9 mouse cellular contexts compared by ENCODE assay signal in genomic region chr10:50897530-50898471, GRCm38 (mm10). TPM values are rescaled to one million over a fixed set of nuclear protein-coding genes. Genes with fewer than 3 reads are reported as not detected.
DNase-seq lines count a peak whose midpoint lies in the region; ATAC-seq and TF ChIP-seq lines count a peak whose summit lies in the region.
"Had no signal": no experiment of that assay in that cellular context is flagged by ENCODE, and none has a peak within 500 bp of the region (broad histone marks: within the 10 kb centered on the region; RNA-seq: fewer than 3 reads in every experiment).

No protein-coding gene starts in this region.

- no peaks in the 10 kb centered on the region for H3K36me3 ChIP-seq in hindbrain, embryonic 14.5 days (replicated peaks; ENCODE audit: control insufficient read depth, insufficient read depth)
- H3K36me3 ChIP-seq in hindbrain, embryonic 13.5 days, result no peaks in the 10 kb centered on the region
- H3K36me3 ChIP-seq in CH12.LX (replicated peaks in 1 of 2; ENCODE audit: control insufficient read depth in 1 of 2, insufficient read depth in 1 of 2, low read length in 1 of 2), result no peaks in the 10 kb centered on the region
- H3K36me3 ChIP-seq in forebrain, embryonic 12.5 days (replicated peaks), result no peaks in the 10 kb centered on the region
- no peaks in the 10 kb centered on the region for H3K36me3 ChIP-seq in limb, embryonic 14.5 days (ENCODE audit: control insufficient read depth, insufficient read depth, low read length)

- in situ Hi-C loops in CH12.LX (cut with MboI; ENCODE audit: low pct_ligation_motif_present, low pct_unique_long_range_greater_than_20kb, low sequenced_read_pairs), result loop anchor here (25.0 kb wide), 2 partner anchors 390 to 514 kb away; no protein-coding TSS in a partner anchor

- H3K4me1 ChIP-seq in hindbrain, embryonic 14.5 days (replicated peaks; ENCODE audit: control insufficient read depth, insufficient read depth, low read length), result peaks cover 10% of the 10 kb centered on the region; the same call in 1 of the 2 replicates
- H3K4me1 ChIP-seq in hindbrain, embryonic 13.5 days (replicated peaks), result peaks cover 19% of the 10 kb centered on the region
- H3K4me1 ChIP-seq in CH12.LX (ENCODE audit: control insufficient read depth in 1 of 2, insufficient read depth in 2 of 2), result no peaks in the 10 kb centered on the region
- peaks cover 26% of the 10 kb centered on the region for H3K4me1 ChIP-seq in forebrain, embryonic 12.5 days
- H3K4me1 ChIP-seq in limb, embryonic 14.5 days (ENCODE audit: control insufficient read depth, insufficient read depth, low read length), result peaks cover 4% of the 10 kb centered on the region; the same call in 1 of the 2 replicates

- no peak overlapping the region for H3K27ac ChIP-seq in hindbrain, embryonic 14.5 days
- H3K27ac ChIP-seq in hindbrain, embryonic 13.5 days, result no peak overlapping the region
- H3K27ac ChIP-seq in CH12.LX (ENCODE audit: insufficient read depth, low read depth), result no peak overlapping the region
- no peak overlapping the region; the same call in 1 of the 2 replicates for H3K27ac ChIP-seq in forebrain, embryonic 12.5 days
- no peak overlapping the region for H3K27ac ChIP-seq in limb, embryonic 14.5 days (replicated peaks; ENCODE audit: low read depth, low read length)

- 2% methylated on average over 32 of the region's 32 CpGs for WGBS in hindbrain, embryonic 14.5 days
- WGBS in hindbrain, embryonic 13.5 days, result 2% methylated on average over 32 of the region's 32 CpGs
- WGBS in forebrain, embryonic 12.5 days, result 1% methylated on average over 32 of the region's 32 CpGs
- 2% methylated on average over 32 of the region's 32 CpGs for WGBS in limb, embryonic 14.5 days

- H3K9me3 ChIP-seq in hindbrain, embryonic 14.5 days (ENCODE audit: control insufficient read depth, low read length), result no peaks in the 10 kb centered on the region
- H3K9me3 ChIP-seq in hindbrain, embryonic 13.5 days, result no peaks in the 10 kb centered on the region
- peaks cover 11% of the 10 kb centered on the region for H3K9me3 ChIP-seq in CH12.LX (replicated peaks; ENCODE audit: low read length)
- H3K9me3 ChIP-seq in forebrain, embryonic 12.5 days, result no peaks in the 10 kb centered on the region
- H3K9me3 ChIP-seq in limb, embryonic 14.5 days (ENCODE audit: control insufficient read depth, low read length), result no peaks in the 10 kb centered on the region

- TF ChIP-seq POLR2A in CH12.LX (IDR thresholded peaks at IDR 0.05; ENCODE audit: low read depth, low read length), result no peak
- no peak for TF ChIP-seq POLR2A in limb, embryonic 14.5 days (IDR thresholded peaks at IDR 0.05; ENCODE audit: borderline replicate concordance, extremely low read depth, insufficient read depth, insufficient read length)

- dilution Hi-C loops in CH12.LX (cut with MboI; ENCODE audit: extremely low pct_ligation_motif_present, extremely low pct_unique_long_range_greater_than_20kb, low sequenced_read_pairs), result no loop called here

- peak; percentile 63 for DNase-seq in hindbrain, embryonic 14.5 days (ENCODE audit: low spot score)
- DNase-seq in CH12.LX (ENCODE audit: extremely low read depth), result no peak
- peak; percentile 68 for DNase-seq in limb, embryonic 14.5 days (ENCODE audit: low spot score)
- DNase-seq in T-cell, adult 2 months (ENCODE audit: low spot score), result no peak
- no peak for DNase-seq in urinary bladder, postnatal 10 days (ENCODE audit: low spot score)

- no peak overlapping the region for H3K4me2 ChIP-seq in hindbrain, embryonic 14.5 days (replicated peaks)
- no peak overlapping the region for H3K4me2 ChIP-seq in hindbrain, embryonic 13.5 days
- H3K4me2 ChIP-seq in CH12.LX (ENCODE audit: insufficient read depth, low read depth, poor library complexity, severe bottlenecking), result no peak overlapping the region
- H3K4me2 ChIP-seq in forebrain, embryonic 12.5 days, result peak overlapping the region; percentile 17; the same call in 1 of the 2 replicates
- H3K4me2 ChIP-seq in limb, embryonic 14.5 days (replicated peaks; ENCODE audit: low read depth, low read length, severe bottlenecking), result no peak overlapping the region

- H3K27me3 ChIP-seq in hindbrain, embryonic 14.5 days (ENCODE audit: control insufficient read depth, insufficient read depth, low read length), result peaks cover 99% of the 10 kb centered on the region
- H3K27me3 ChIP-seq in hindbrain, embryonic 13.5 days, result peaks cover 94% of the 10 kb centered on the region
- no peaks in the 10 kb centered on the region for H3K27me3 ChIP-seq in CH12.LX (replicated peaks)
- peaks cover 82% of the 10 kb centered on the region for H3K27me3 ChIP-seq in forebrain, embryonic 12.5 days
- peaks cover 92% of the 10 kb centered on the region for H3K27me3 ChIP-seq in limb, embryonic 14.5 days (ENCODE audit: control insufficient read depth, insufficient read depth, low read length)

- TF ChIP-seq EP300 in CH12.LX (IDR thresholded peaks at IDR 0.05; ENCODE audit: low read length), result no peak

- no peak overlapping the region for H3K9ac ChIP-seq in hindbrain, embryonic 14.5 days
- no peak overlapping the region for H3K9ac ChIP-seq in hindbrain, embryonic 13.5 days
- no peak overlapping the region for H3K9ac ChIP-seq in CH12.LX (ENCODE audit: insufficient read depth, low read depth)
- no peak overlapping the region for H3K9ac ChIP-seq in forebrain, embryonic 12.5 days
- H3K9ac ChIP-seq in limb, embryonic 14.5 days (ENCODE audit: low read depth, low read length, severe bottlenecking), result no peak overlapping the region

- TF ChIP-seq CTCF in CH12.LX (conservative IDR thresholded peaks at IDR 0.05 in 1 of 2, IDR thresholded peaks at IDR 0.05 in 1 of 2; ENCODE audit: low read depth in 2 of 2, low read length in 2 of 2), result peak; percentile 31 to 56; a peak in 3 of 4 replicates

- TF ChIP-seq RAD21 in CH12.LX (IDR thresholded peaks at IDR 0.05; ENCODE audit: low read depth, low read length), result peak; percentile 37

- H3K79me2 ChIP-seq in CH12.LX (replicated peaks; ENCODE audit: control insufficient read depth, extremely low read depth, insufficient read depth, poor library complexity, severe bottlenecking), result no peaks in the 10 kb centered on the region

- ATAC-seq in hindbrain, embryonic 14.5 days (ENCODE audit: low FRiP score), result no peak
- no peak for ATAC-seq in hindbrain, embryonic 13.5 days (ENCODE audit: low FRiP score)
- ATAC-seq in forebrain, embryonic 12.5 days (ENCODE audit: low FRiP score), result no peak
- no peak for ATAC-seq in limb, embryonic 14.5 days (ENCODE audit: low FRiP score, low read depth)
- no peak for ATAC-seq in erythroblast, adult 5-6 weeks (replicated peaks; ENCODE audit: low FRiP score, poor library complexity, severe bottlenecking)

- H3K4me3 ChIP-seq in hindbrain, embryonic 14.5 days (replicated peaks; ENCODE audit: low read length), result no peak overlapping the region; the same call in 1 of the 2 replicates
- H3K4me3 ChIP-seq in hindbrain, embryonic 13.5 days, result no peak overlapping the region
- H3K4me3 ChIP-seq in CH12.LX (replicated peaks in 1 of 3; ENCODE audit: low read depth in 2 of 3, low read length in 2 of 3, poor library complexity in 1 of 3), result no peak overlapping the region
- H3K4me3 ChIP-seq in forebrain, embryonic 12.5 days (replicated peaks), result peak overlapping the region; percentile 10
- 0 out of 2 replicates have a peak overlapping the region, but pooled peaks have one; percentile 7 for H3K4me3 ChIP-seq in limb, embryonic 14.5 days (replicated peaks; ENCODE audit: low read length)

TF ChIP-seq in CH12.LX, 34 proteins besides CTCF, POLR2A, EP300 and RAD21:
- TF ChIP-seq BHLHE40 (IDR thresholded peaks at IDR 0.05; ENCODE audit: low read depth, low read length) (no peak), UBTF (IDR thresholded peaks at IDR 0.05; ENCODE audit: low read depth, low read length) (no peak), SMC3 (IDR thresholded peaks at IDR 0.05; ENCODE audit: low read depth, low read length) (peak; percentile 55), PAX5 (IDR thresholded peaks at IDR 0.05; ENCODE audit: low read length) (no peak), ETS1 (conservative IDR thresholded peaks at IDR 0.05; ENCODE audit: low read depth, low read length) (no peak), JUN (IDR thresholded peaks at IDR 0.05; ENCODE audit: insufficient read depth, low read depth, low read length) (no peak), TCF12 (IDR thresholded peaks at IDR 0.05; ENCODE audit: low read depth, low read length) (no peak), IRF4 (IDR thresholded peaks at IDR 0.05; ENCODE audit: low read depth, low read length) (no peak), NRF1 (IDR thresholded peaks at IDR 0.05; ENCODE audit: low read depth, low read length) (no peak)
TF ChIP-seq in CH12.LX: peak in this region for 1.

RNA-seq across cellular contexts. Expression of gene Sim1, which starts 3.2 kb away (rescaled TPM):
- polyA plus RNA-seq in hindbrain, embryonic 14.5 days (2014; fragmentation: Nextera tagmentation; extraction: Ambion mirVana), result 0.08 and 0.59 TPM in 2 replicates
- polyA plus RNA-seq in hindbrain, embryonic 13.5 days (2015; fragmentation: Nextera tagmentation; extraction: Ambion mirVana), result 0.10 and 0.13 TPM in 2 replicates
- total RNA-seq in CH12.LX (2012; rRNA removed), result 0.04 TPM in 2 replicates
- total RNA-seq in CH12.LX (2014; rRNA removed), result 0.07 TPM in 1 of 2 replicates, not detected in the other
- polyA plus RNA-seq in CH12.LX (2012; ENCODE audit: insufficient read length, low read depth), result 0.03 and 0.05 TPM in 2 replicates
- 7.7 and 8.3 TPM in 2 replicates for polyA plus RNA-seq in forebrain, embryonic 12.5 days (2016; fragmentation: Nextera tagmentation; extraction: Ambion mirVana)
- polyA plus RNA-seq in limb, embryonic 14.5 days (2012; rRNA removed), result 0.58 and 0.77 TPM in 2 replicates
- polyA plus RNA-seq in limb, embryonic 14.5 days (2014; fragmentation: Nextera tagmentation; extraction: Ambion mirVana), result 0.69 and 0.90 TPM in 2 replicates
- 0.42 TPM in 1 of 2 replicates, not detected in the other for total RNA-seq in erythroblast, adult 5-6 weeks (2015; ENCODE audit: low replicate concordance)
- total RNA-seq in erythroblast, adult 5-6 weeks (2017; ENCODE audit: low replicate concordance), result not detected in 2 replicates
- total RNA-seq: heart, postnatal 14 days had no signal

Comparison
In these comparisons a context has a peak if more than half of its experiments do, and no peak if none do; other contexts are left out.
1. DNase-seq: peak in hindbrain, embryonic 14.5 days (single experiment) and limb, embryonic 14.5 days (single experiment); none in CH12.LX (single experiment), T-cell, adult 2 months (single experiment) and urinary bladder, postnatal 10 days (single experiment).
2. H3K4me3 ChIP-seq: peak in forebrain, embryonic 12.5 days (single experiment) and limb, embryonic 14.5 days (single experiment); none in hindbrain, embryonic 14.5 days (single experiment), hindbrain, embryonic 13.5 days (single experiment) and CH12.LX (0 of 3).